In the genomic region with DNA sequence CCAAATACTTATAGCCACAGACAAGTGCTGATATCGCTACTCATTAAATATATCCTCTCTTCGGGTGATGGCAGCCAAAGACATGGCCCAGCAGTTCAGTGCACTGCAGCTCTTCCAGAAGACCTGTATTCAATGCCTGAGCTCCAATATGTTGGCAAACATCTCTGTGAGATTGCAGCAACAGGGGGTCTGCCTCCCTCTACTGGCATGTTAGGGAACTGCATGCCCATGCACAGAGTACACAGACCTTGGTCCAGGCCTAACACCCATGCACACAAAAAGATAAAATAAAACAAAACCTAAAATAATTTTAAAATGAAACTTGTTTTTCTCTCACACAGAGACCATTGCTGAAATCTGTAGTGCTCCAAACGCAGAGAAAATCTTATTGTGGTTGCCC, we compare ENCODE assay signal across 8 mouse cellular contexts.
DNase-seq lines count a peak whose midpoint lies in the region; ATAC-seq and TF ChIP-seq lines count a peak whose summit lies in the region.
"Not testable (repeated sequence)": the region's sequence is repeated elsewhere in the genome, so short reads cannot be mapped to it uniquely, and the experiment has no call there.

No protein-coding gene starts in this region.

- H3K27me3 ChIP-seq in hindbrain, embryonic 14.5 days (ENCODE audit: control insufficient read depth, insufficient read depth, low read length); lung, postnatal 0 days (replicated peaks; ENCODE audit: insufficient read depth, low read length): not testable (repeated sequence)

- not testable (repeated sequence) for TF ChIP-seq EP300 in lung, postnatal 0 days (IDR thresholded peaks at IDR 0.05)

- not testable (repeated sequence) for H3K4me2 ChIP-seq in hindbrain, embryonic 14.5 days (replicated peaks); lung, postnatal 0 days (replicated peaks; ENCODE audit: low read depth, low read length)

- not testable (repeated sequence) for H3K36me3 ChIP-seq in hindbrain, embryonic 14.5 days (replicated peaks; ENCODE audit: control insufficient read depth, insufficient read depth); lung, postnatal 0 days (ENCODE audit: insufficient read depth, low read length)

- H3K9ac ChIP-seq in hindbrain, embryonic 14.5 days; lung, postnatal 0 days (replicated peaks; ENCODE audit: low read depth): not testable (repeated sequence)

- H3K4me1 ChIP-seq in hindbrain, embryonic 14.5 days (replicated peaks; ENCODE audit: control insufficient read depth, insufficient read depth, low read length); lung, postnatal 0 days (ENCODE audit: insufficient read depth, low read depth, low read length): not testable (repeated sequence)

- peak; percentile 6 for DNase-seq in Muller cell, postnatal 12 days (ENCODE audit: inconsistent ontology term)
- DNase-seq in cerebellum, adult 8-10 months = peak; percentile 34
- peak; percentile 22 to 81 for DNase-seq in frontal cortex, adult 2 months (ENCODE audit: extremely low spot score in 1 of 2, low spot score in 1 of 2)
- peak; percentile 39 for DNase-seq in hindbrain, embryonic 14.5 days (ENCODE audit: low spot score)
- DNase-seq in layer of hippocampus, adult 9-10 months (ENCODE audit: low spot score) = peak; percentile 20
- DNase-seq in lung, postnatal 0 days (ENCODE audit: low spot score) = peak; percentile 12
- DNase-seq in ovary, postnatal 36 days (ENCODE audit: low spot score) = peak; percentile 61
- DNase-seq in thymus, postnatal 25 days = peak; percentile 40

- H3K27ac ChIP-seq in hindbrain, embryonic 14.5 days; lung, postnatal 0 days (ENCODE audit: low read length): not testable (repeated sequence)

- not testable (repeated sequence) for H3K9me3 ChIP-seq in hindbrain, embryonic 14.5 days (ENCODE audit: control insufficient read depth, low read length); lung, postnatal 0 days (ENCODE audit: low read length)

- ATAC-seq in hindbrain, embryonic 14.5 days (ENCODE audit: low FRiP score) = peak; percentile 83
- peak; percentile 57; the same call in 1 of the 2 replicates for ATAC-seq in lung, postnatal 0 days

- TF ChIP-seq CTCF in lung, postnatal 0 days (IDR thresholded peaks at IDR 0.05) = peak; percentile 78

- 26% methylated on average over 2 of the region's 3 CpGs for WGBS in hindbrain, embryonic 14.5 days
- 22% methylated on average over 2 of the region's 3 CpGs for WGBS in lung, postnatal 0 days

- H3K4me3 ChIP-seq in hindbrain, embryonic 14.5 days (replicated peaks; ENCODE audit: low read length); lung, postnatal 0 days (ENCODE audit: low read depth, low read length): not testable (repeated sequence)

Comparison
In these comparisons a context has a peak if more than half of its experiments do, and no peak if none do; other contexts are left out.
1. DNase-seq: peak in every context shown above with its lines; median percentile 61 in ovary, postnatal 36 days; 52 in frontal cortex, adult 2 months; 40 in thymus, postnatal 25 days; 39 in hindbrain, embryonic 14.5 days; 34 in cerebellum, adult 8-10 months; 20 in layer of hippocampus, adult 9-10 months; 12 in lung, postnatal 0 days; 6 in Muller cell, postnatal 12 days.